Mouse (Mus musculus) kidney, embryonic 14.5 days (tissue): ENCODE results near the gene Gm21970. TPM values are rescaled to one million over a fixed set of nuclear protein-coding genes. Genes with fewer than 3 reads are reported as not detected.

Source experiments
- polyA plus RNA-seq: library from polyadenylated mRNA; unstranded; fragments of >200 nt; fragmentation: Nextera tagmentation; extraction: Ambion mirVana; gene quantifications from 2 replicates; pipeline ENCODE4 v1.2.1, GENCODE M21; 2014

Gene Gm21970
- polyA plus RNA-seq, 1 experiment from 2014 or later, result not detected

Other genes starting within 250 kb of the Gm21970 start
- gene Olig2, start 166.3 kb upstream of the Gm21970 start, polyA plus RNA-seq, result not detected in 2 replicates
- gene Olig1, start 121.9 kb upstream of the Gm21970 start, polyA plus RNA-seq, result not detected in 2 replicates
- 43.7 and 47.2 TPM in 2 replicates for gene Ifnar2, start 18.9 kb upstream of the Gm21970 start, polyA plus RNA-seq
- gene Il10rb, start 14.4 kb downstream of the Gm21970 start, polyA plus RNA-seq, result 17.4 and 21.3 TPM in 2 replicates
- 37.8 and 69.6 TPM in 2 replicates for gene Ifnar1, start 93.5 kb downstream of the Gm21970 start, polyA plus RNA-seq
- gene Ifngr2, start 155.4 kb downstream of the Gm21970 start, polyA plus RNA-seq, result 36.0 and 45.7 TPM in 2 replicates
- 20.0 and 34.7 TPM in 2 replicates for gene Tmem50b, start 206.1 kb downstream of the Gm21970 start, polyA plus RNA-seq
- 2.9 and 3.0 TPM in 2 replicates for gene Dnajc28, start 227.3 kb downstream of the Gm21970 start, polyA plus RNA-seq